Mouse (Mus musculus) forebrain, embryonic 15.5 days (tissue): Measurements from ENCODE around the gene Tox2. TPM values are rescaled to one million over a fixed set of nuclear protein-coding genes. Genes with fewer than 3 reads are reported as not detected.

ENCODE experiments used
- ATAC-seq: fragments of 200-750 bp; cut with Nextera tagmentation; replicated peaks from 2 replicates; pipeline ENCODE4 v1.8.0; 2017; ENCODE audit warnings: mild to moderate bottlenecking, moderate TSS enrichment, moderate library complexity
- H3K27ac ChIP-seq: fragments of 300-500 bp; sonication (generic); replicated peaks from 2 replicates; pipeline ENCODE4 v1.5.1; 2015; ENCODE audit warnings: mild to moderate bottlenecking, inconsistent platforms
- H3K27me3 ChIP-seq: fragments of 300-500 bp; sonication (generic); 2 replicates; pipeline ENCODE4 v1.6.1; 2015; ENCODE audit warnings: inconsistent platforms
- H3K36me3 ChIP-seq: fragments of 300-500 bp; sonication (generic); 2 replicates; pipeline ENCODE4 v1.6.1; 2015; ENCODE audit warnings: mild to moderate bottlenecking, inconsistent platforms
- H3K4me1 ChIP-seq: fragments of 300-500 bp; sonication (generic); 2 replicates; pipeline ENCODE4 v1.6.1; 2015; ENCODE audit warnings: inconsistent platforms
- H3K4me2 ChIP-seq: fragments of 300-500 bp; sonication (generic); replicated peaks from 2 replicates; pipeline ENCODE4 v1.6.1; 2015; ENCODE audit warnings: mild to moderate bottlenecking, inconsistent platforms
- H3K4me3 ChIP-seq: fragments of 300-500 bp; sonication (generic); 2 replicates; pipeline ENCODE4 v1.5.1; 2015; ENCODE audit warnings: mild to moderate bottlenecking, inconsistent platforms
- H3K9ac ChIP-seq: fragments of 300-500 bp; sonication (generic); replicated peaks from 2 replicates; pipeline ENCODE4 v1.6.1; 2015; ENCODE audit warnings: mild to moderate bottlenecking, inconsistent platforms
- H3K9me3 ChIP-seq: fragments of 300-500 bp; sonication (generic); 2 replicates; pipeline ENCODE4 v1.6.1; 2016; ENCODE audit warnings: inconsistent platforms
- WGBS: fragments of 180-500 bp; shearing (Covaris S2); methylation state at CpG from one replicate; pipeline ENCODE4 v1.1.7; 2015; ENCODE audit warnings: mixed read lengths; 5-methylcytosine and 5-hydroxymethylcytosine counted together
- polyA plus RNA-seq: library from polyadenylated mRNA; unstranded; fragments of >200 nt; fragmentation: Nextera tagmentation; extraction: Ambion mirVana; gene quantifications from 2 replicates; pipeline ENCODE4 v1.2.1, GENCODE M21; 2015

Gene Tox2
- polyA plus RNA-seq, 1 experiment from 2014 or later = 18.1 TPM

- Histone ChIP-seq H3K9me3 (no peaks in the 10 kb centered on the region), H3K4me3 (no peak overlapping the region), H3K27ac (peak overlapping the region; percentile 70), H3K4me2 (no peak overlapping the region), H3K36me3 (no peaks in the 10 kb centered on the region), H3K4me1 (peaks cover 32% of the 10 kb centered on the region), H3K27me3 (peaks cover 22% of the 10 kb centered on the region; the same call in 1 of the 2 replicates), H3K9ac (no peak overlapping the region)
- peak; percentile 47 for ATAC-seq
- WGBS = 17% methylated on average over 12 of the region's 12 CpGs
Observed at GRCm38 (mm10) chr2:163237999-163238529, 35.1 kb downstream of the Tox2 start.

DNA sequence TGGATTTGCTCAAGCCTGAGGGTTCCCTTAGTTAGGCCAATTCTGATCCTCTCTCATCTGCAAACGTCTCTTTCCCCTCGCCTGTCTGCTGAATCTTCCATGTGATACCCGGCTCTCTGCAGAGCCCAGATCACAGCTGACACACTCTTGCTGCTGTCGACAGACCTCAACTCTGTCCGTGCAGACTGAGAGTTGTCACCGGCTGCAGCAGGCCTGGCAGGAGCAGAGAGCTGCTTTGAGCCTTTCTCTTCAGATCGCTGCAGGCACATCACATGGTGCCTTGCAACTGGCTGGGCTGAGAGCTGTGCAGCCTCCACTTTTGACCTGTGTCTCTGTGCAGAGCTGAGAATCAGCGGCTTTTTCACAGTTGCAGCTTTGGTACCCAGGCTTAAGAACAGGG lies 37.0 kb downstream of the Tox2 start:
- Histone ChIP-seq H3K36me3 (no peaks in the 10 kb centered on the region), H3K9ac (no peak overlapping the region), H3K4me2 (no peak overlapping the region), H3K4me3 (no peak overlapping the region), H3K4me1 (peaks cover 41% of the 10 kb centered on the region), H3K9me3 (no peaks in the 10 kb centered on the region), H3K27me3 (peaks cover 19% of the 10 kb centered on the region; the same call in 1 of the 2 replicates), H3K27ac (no peak overlapping the region)
- 54% methylated on average over 8 of the region's 8 CpGs for WGBS
- ATAC-seq = no peak

GRCm38 (mm10) chr2:163241867-163242266 lies 38.9 kb downstream of the Tox2 start:
- WGBS = 38% methylated on average over 5 of the region's 5 CpGs
- Histone ChIP-seq H3K27me3 (0 out of 2 replicates have a peak, but pooled peaks cover 16% of the 10 kb centered on the region), H3K9ac (no peak overlapping the region), H3K36me3 (no peaks in the 10 kb centered on the region), H3K4me1 (peaks cover 32% of the 10 kb centered on the region), H3K27ac (no peak overlapping the region), H3K4me2 (no peak overlapping the region), H3K4me3 (no peak overlapping the region), H3K9me3 (no peaks in the 10 kb centered on the region)
- no peak for ATAC-seq

DNA sequence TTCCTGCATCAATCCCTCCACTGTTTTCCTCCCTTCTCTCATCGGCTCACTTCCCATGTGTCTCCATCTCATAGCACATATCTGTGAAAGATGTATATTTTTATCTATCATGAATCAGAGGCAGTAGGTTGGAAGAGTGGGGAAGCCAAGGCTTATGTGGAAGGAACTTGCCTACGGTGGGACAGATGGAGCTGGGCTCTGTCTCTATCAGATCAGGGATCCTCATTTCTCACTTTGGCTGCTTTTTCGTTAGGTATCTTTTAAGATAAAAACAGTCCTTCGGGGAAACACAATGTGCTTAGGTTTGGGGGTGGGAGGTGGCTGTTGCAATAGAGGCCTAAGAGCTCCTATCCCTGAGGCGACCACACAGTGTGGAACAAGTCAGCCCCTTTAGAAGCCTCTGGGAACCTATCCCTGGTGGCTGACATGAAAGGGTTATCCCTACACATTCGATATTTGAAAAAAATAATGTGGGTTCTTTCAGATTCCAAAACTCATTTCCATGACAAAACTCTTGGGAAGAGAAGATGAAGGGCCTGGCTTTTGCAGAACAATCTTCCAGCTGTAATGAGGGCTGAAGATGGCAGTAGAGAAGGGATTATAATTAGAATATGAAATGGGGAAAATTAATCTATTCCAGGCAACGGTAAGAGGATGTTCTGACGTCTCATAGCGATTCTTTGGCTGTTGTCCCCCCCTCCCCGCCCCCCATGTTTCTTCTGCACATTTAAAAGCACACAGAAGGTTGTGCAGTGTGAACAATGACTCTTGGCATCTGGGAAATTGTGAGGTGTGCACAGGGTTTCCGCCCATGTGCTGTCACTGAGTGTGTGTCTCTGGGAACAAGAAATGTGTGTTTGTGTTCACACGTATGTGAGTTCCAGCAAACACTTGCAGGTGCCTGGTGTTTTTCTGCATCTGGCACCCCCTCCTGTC lies 41.3 kb downstream of the Tox2 start:
- Histone ChIP-seq H3K4me1 (peaks cover 15% of the 10 kb centered on the region), H3K4me3 (no peak overlapping the region), H3K9ac (no peak overlapping the region), H3K27me3 (peaks cover 16% of the 10 kb centered on the region; the same call in 1 of the 2 replicates), H3K9me3 (no peaks in the 10 kb centered on the region), H3K36me3 (no peaks in the 10 kb centered on the region), H3K4me2 (no peak overlapping the region), H3K27ac (peak overlapping the region; percentile 76)
- 36% methylated on average over 12 of the region's 12 CpGs for WGBS
- peak; percentile 27; the same call in 1 of the 2 replicates for ATAC-seq

DNA sequence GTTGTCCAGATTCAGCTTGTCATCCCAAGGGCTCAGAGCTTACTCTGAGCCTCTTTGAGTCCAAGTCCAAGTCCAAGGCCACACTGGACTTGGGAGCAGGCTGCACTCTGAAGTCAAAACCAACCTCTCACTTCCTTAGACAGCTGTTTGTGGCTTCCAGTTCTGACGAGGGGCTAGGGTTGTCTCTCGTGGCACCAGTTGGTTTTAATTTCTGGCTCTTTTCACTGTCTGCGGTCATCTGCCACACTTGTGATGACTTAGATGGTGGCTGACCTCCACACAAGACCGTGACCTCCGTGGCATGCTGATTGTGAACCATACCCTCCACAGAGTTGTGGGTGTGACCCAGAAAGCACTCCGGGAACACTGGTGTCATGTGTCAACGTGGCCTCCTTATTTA lies 46.0 kb downstream of the Tox2 start:
- Histone ChIP-seq H3K4me1 (peaks cover 16% of the 10 kb centered on the region), H3K27ac (no peak overlapping the region), H3K9ac (no peak overlapping the region), H3K4me3 (no peak overlapping the region), H3K4me2 (no peak overlapping the region), H3K36me3 (no peaks in the 10 kb centered on the region), H3K9me3 (no peaks in the 10 kb centered on the region), H3K27me3 (peaks cover 3% of the 10 kb centered on the region; the same call in 1 of the 2 replicates)
- 88% methylated on average over 7 of the region's 7 CpGs for WGBS
- no peak for ATAC-seq

GRCm38 (mm10) chr2:163252645-163253044 lies 49.7 kb downstream of the Tox2 start:
- no peak for ATAC-seq
- 93% methylated on average over 2 of the region's 2 CpGs for WGBS
- Histone ChIP-seq H3K27me3 (no peaks in the 10 kb centered on the region; the same call in 1 of the 2 replicates), H3K4me1 (peaks cover 16% of the 10 kb centered on the region), H3K36me3 (no peaks in the 10 kb centered on the region), H3K27ac (0 out of 2 replicates have a peak overlapping the region, but pooled peaks have one; percentile 67), H3K4me2 (no peak overlapping the region), H3K4me3 (no peak overlapping the region), H3K9ac (no peak overlapping the region), H3K9me3 (no peaks in the 10 kb centered on the region)

DNA sequence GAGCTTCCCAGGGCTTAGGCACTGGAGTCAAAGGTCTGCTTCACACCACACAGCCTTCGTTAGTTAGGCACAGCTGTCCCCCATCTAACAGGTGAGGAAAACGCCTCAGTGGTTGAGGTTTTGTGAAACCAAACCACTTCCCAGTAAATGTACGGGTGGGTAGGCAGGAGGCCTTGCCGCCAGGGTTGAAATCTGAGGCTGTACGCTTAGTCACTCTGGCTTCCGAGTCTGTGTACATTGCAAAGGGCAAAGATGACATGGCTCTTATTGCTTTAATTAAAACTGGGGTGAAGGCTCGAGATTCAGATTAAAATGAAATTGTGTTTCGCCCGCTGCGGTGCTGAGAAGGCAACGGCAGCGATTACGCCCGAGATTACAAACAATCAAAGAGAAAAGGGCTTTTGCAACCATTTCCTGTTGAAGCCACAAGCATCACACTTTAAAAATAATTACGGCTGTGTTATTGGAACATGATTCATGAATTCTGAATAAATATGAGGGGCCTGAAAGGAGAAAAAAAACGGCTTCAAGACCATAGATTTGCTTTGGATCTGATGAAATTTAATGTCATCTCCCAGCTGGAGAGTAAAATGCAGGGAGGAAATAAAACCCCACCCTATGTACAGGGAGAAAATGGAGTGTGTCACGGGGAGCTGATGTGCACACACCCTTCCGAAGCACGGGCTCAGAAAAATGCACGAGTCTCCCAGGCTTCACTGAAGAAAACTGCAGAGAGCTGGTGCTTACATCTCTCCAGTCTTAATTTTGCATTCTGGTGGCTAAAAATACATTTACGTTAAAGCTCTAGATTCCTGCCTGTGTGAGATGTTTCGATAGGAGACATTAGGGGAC lies 50.5 kb downstream of the Tox2 start:
- Histone ChIP-seq H3K9me3 (no peaks in the 10 kb centered on the region), H3K9ac (no peak overlapping the region), H3K4me1 (peaks cover 16% of the 10 kb centered on the region), H3K27me3 (no peaks in the 10 kb centered on the region), H3K4me2 (no peak overlapping the region), H3K36me3 (no peaks in the 10 kb centered on the region), H3K27ac (peak overlapping the region; percentile 67), H3K4me3 (no peak overlapping the region)
- ATAC-seq = no peak; the same call in 1 of the 2 replicates
- 63% methylated on average over 22 of the region's 22 CpGs for WGBS

- Histone ChIP-seq H3K4me3 (no peak overlapping the region), H3K9ac (no peak overlapping the region), H3K36me3 (no peaks in the 10 kb centered on the region), H3K4me2 (no peak overlapping the region), H3K27ac (peak overlapping the region; percentile 67), H3K4me1 (peaks cover 16% of the 10 kb centered on the region), H3K27me3 (no peaks in the 10 kb centered on the region), H3K9me3 (no peaks in the 10 kb centered on the region)
- no peak for ATAC-seq
- WGBS = 74% methylated on average over 6 of the region's 6 CpGs
Observed at GRCm38 (mm10) chr2:163254228-163254627, 51.3 kb downstream of the Tox2 start.

GRCm38 (mm10) chr2:163256765-163257164 lies 53.8 kb downstream of the Tox2 start:
- H3K27me3 ChIP-seq = no peaks in the 10 kb centered on the region
- H3K4me1 ChIP-seq = peaks cover 16% of the 10 kb centered on the region
- no peak overlapping the region for H3K27ac ChIP-seq
- no peak overlapping the region for H3K4me3 ChIP-seq
- H3K9ac ChIP-seq = no peak overlapping the region
- ATAC-seq = no peak
- H3K4me2 ChIP-seq = no peak overlapping the region
- H3K36me3 ChIP-seq = no peaks in the 10 kb centered on the region
- 46% methylated on average over 1 of the region's 1 CpGs for WGBS
- no peaks in the 10 kb centered on the region for H3K9me3 ChIP-seq

DNA sequence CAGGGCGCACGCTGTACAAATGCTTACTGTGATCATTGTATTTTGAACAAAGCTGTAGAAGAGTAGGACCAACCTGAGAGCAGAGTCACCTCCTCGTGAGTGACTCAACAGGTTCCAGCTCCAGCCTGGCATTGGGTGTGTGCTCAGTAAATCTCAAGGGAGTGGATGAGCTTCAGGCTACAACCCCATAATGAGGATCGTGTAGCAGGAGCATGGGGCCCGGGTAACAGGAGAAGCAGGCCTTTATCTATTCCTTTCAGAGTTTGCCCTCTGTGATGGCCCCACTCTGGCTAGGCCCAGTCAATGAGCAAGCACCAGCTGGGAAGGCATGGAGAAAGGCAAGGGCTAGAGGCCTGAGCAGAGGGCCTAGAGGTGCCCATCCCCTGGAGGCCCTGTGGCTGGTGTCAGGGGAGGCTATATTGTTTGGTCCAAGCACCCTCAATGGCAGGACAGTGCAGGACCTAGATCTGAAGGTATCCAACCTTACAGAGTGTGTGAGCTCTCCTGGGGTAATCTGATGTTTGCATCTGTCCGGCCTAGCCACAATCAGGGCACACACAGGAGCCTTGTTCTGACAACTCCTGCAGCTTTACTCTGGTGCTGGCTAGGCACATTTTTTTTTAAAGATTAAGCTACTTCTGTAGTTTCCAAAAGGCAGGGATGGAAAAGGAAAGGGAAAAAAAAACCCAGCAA lies 58.6 kb downstream of the Tox2 start:
- WGBS = 62% methylated on average over 6 of the region's 6 CpGs
- 0 out of 2 replicates have a peak, but pooled peaks cover 10% of the 10 kb centered on the region for H3K27me3 ChIP-seq
- no peaks in the 10 kb centered on the region for H3K36me3 ChIP-seq

DNA sequence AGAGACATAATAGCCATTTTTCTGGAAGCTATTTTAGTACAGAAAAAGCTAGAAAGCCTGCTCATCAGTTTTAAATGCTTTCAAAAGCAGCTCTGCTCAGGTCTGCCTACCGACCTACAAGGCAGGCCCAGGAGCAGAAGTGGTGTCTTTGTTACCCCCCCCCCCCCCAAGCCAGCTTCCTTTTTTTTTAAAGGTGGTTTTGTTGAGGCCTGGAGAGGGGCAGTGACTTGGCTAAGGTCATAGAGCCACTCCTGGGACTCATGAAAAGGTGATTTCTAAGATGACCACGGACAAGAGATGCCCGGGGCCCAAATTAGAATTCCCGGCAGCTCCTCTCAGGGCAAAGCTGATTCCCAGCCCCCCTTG lies 59.1 kb downstream of the Tox2 start:
- Histone ChIP-seq H3K4me2 (no peak overlapping the region), H3K27ac (no peak overlapping the region)

More for the DNA sequence above, 58.6 kb downstream of the Tox2 start:
- Histone ChIP-seq H3K9me3 (no peaks in the 10 kb centered on the region), H3K27ac (no peak overlapping the region), H3K9ac (no peak overlapping the region), H3K4me2 (no peak overlapping the region), H3K4me1 (no peaks in the 10 kb centered on the region), H3K4me3 (no peak overlapping the region)
- no peak for ATAC-seq

More for the DNA sequence above, 59.1 kb downstream of the Tox2 start:
- Histone ChIP-seq H3K9me3 (no peaks in the 10 kb centered on the region), H3K27me3 (0 out of 2 replicates have a peak, but pooled peaks cover 10% of the 10 kb centered on the region), H3K4me1 (no peaks in the 10 kb centered on the region), H3K36me3 (no peaks in the 10 kb centered on the region), H3K4me3 (no peak overlapping the region), H3K9ac (no peak overlapping the region)
- WGBS = 87% methylated on average over 4 of the region's 4 CpGs
- no peak for ATAC-seq
